Mouse (Mus musculus): Measurements from ENCODE around the gene Ltc4s. TPM values are rescaled to one million over a fixed set of nuclear protein-coding genes. Genes with fewer than 3 reads are reported as not detected.
A peak's percentile ranks its signal among the peaks of the same experiment; 100 is the strongest.

Ltc4s gene
- total and polyA plus RNA-seq, 3 experiments = 0.47 to 2.0 (median 1.4) TPM

DNA sequence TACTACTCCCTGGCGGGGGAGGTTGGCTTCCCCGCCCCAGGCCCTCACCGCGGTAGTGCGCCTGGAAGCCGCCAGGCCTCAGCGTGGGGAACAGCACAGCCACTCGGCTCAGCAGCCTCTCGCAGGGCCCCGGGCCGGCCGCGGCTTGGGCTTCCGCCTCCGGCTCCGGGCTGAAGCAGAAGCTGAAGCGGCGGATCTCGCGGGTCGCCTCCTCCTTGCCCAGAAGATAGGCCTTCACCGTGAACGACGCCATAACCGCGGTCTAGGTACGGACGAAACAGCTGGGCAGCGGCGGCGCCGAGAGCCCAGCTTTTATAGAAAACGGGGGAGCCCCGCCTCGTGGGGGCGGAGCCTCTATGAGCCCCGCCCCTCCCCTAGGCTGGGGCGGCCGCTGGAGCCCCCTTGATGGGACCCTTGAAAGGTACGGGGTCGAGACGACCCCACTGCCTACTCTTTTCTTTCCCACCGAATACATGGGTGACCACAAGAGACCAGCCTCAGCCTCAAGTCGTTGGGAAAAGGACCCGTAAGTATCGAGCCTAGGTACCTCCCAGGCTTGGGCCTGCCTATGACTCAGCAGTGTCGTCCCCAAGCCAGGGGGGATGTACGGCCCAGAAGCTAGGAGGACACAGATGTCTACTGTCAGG is 27.8 kb downstream of the Ltc4s start, which contains the start of the genes Sqstm1 and Mgat4b (continued):
- TF ChIP-seq MAZ (IDR thresholded peaks at IDR 0.05; ENCODE audit: low read depth, low read length) = peak; percentile 63; the same call in 1 of the 2 replicates

DNA sequence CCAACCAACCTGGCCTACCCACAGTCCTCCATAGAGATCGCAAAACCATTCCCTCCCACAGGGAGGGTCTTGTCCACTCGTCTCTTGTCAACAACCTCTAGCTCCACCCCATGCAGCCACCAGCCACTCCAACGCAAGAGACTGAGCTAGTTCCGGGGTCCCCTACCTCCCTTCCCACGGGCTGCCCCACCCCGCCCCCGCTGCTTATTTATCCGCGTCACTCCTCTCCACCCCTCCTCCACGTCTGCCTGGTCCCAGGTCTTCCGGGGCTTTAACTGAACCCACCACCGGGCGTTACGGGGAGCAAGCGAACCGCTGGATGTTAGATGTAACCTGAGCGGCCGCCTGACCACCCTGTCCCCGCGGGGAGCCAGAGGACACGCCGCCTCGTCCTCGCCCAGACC is 28.3 kb downstream of the Ltc4s start:
- no peaks in the 10 kb centered on the region for H3K9me3 ChIP-seq (replicated peaks; ENCODE audit: low read length)
- dilution Hi-C loops (cut with MboI; ENCODE audit: extremely low pct_ligation_motif_present, extremely low pct_unique_long_range_greater_than_20kb, low sequenced_read_pairs) = no loop called here
- H3K4me3 ChIP-seq (replicated peaks in 1 of 3; ENCODE audit: low read depth in 2 of 3, low read length in 2 of 3, poor library complexity in 1 of 3) = peak overlapping the region; percentile 74 to 97 (median 89)
- H3K4me2 ChIP-seq (ENCODE audit: insufficient read depth, low read depth, poor library complexity, severe bottlenecking) = no peak overlapping the region
- DNase-seq (ENCODE audit: extremely low read depth) = peak; percentile 97
- in situ Hi-C loops (cut with MboI; ENCODE audit: low pct_ligation_motif_present, low pct_unique_long_range_greater_than_20kb, low sequenced_read_pairs) = loop anchor here (5.0 kb wide), 1 partner anchor 33 kb away; no protein-coding TSS in a partner anchor
- H3K4me1 ChIP-seq (ENCODE audit: control insufficient read depth in 1 of 2, insufficient read depth in 2 of 2) = peaks cover 24 to 71% of the 10 kb centered on the region in 2 experiments
- H3K27ac ChIP-seq (ENCODE audit: insufficient read depth, low read depth) = peak overlapping the region; percentile 93
- H3K36me3 ChIP-seq (replicated peaks in 1 of 2; ENCODE audit: control insufficient read depth in 1 of 2, insufficient read depth in 1 of 2, low read length in 1 of 2) = peaks cover 37 to 40% of the 10 kb centered on the region in 2 experiments
- H3K79me2 ChIP-seq (replicated peaks; ENCODE audit: control insufficient read depth, extremely low read depth, insufficient read depth, poor library complexity, severe bottlenecking) = peaks cover 52% of the 10 kb centered on the region
- H3K9ac ChIP-seq (ENCODE audit: insufficient read depth, low read depth) = peak overlapping the region; percentile 98
- TF ChIP-seq CHD2 (IDR thresholded peaks at IDR 0.05; ENCODE audit: low read length) = peak; percentile 88
- TF ChIP-seq MAZ (IDR thresholded peaks at IDR 0.05; ENCODE audit: low read depth, low read length) = peak; percentile 80; the same call in 1 of the 2 replicates
- TF ChIP-seq ZNF384 (IDR thresholded peaks at IDR 0.05; ENCODE audit: low read depth, low read length) = no peak
- TF ChIP-seq KAT2A (IDR thresholded peaks at IDR 0.05; ENCODE audit: insufficient replicate concordance, low read length) = no peak
- peak; percentile 54 for TF ChIP-seq POLR2A (IDR thresholded peaks at IDR 0.05; ENCODE audit: low read depth, low read length)
- TF ChIP-seq TCF12 (IDR thresholded peaks at IDR 0.05; ENCODE audit: low read depth, low read length) = peak; percentile 47; the same call in 1 of the 2 replicates
- no peak for TF ChIP-seq CHD1 (IDR thresholded peaks at IDR 0.05; ENCODE audit: low read depth, low read length)
- peak; percentile 63 for TF ChIP-seq ETS1 (conservative IDR thresholded peaks at IDR 0.05; ENCODE audit: low read depth, low read length)
- TF ChIP-seq EP300 (IDR thresholded peaks at IDR 0.05; ENCODE audit: low read length) = no peak
- peak; percentile 42; the same call in 1 of the 2 replicates for TF ChIP-seq BHLHE40 (IDR thresholded peaks at IDR 0.05; ENCODE audit: low read depth, low read length)
- TF ChIP-seq MXI1 (IDR thresholded peaks at IDR 0.05; ENCODE audit: low read depth, low read length) = peak; percentile 72; the same call in 1 of the 2 replicates
- TF ChIP-seq TBP (conservative IDR thresholded peaks at IDR 0.05; ENCODE audit: low read depth, low read length) = peak; percentile 46; the same call in 1 of the 2 replicates
- TF ChIP-seq USF1 (IDR thresholded peaks at IDR 0.05; ENCODE audit: low read depth, low read length) = no peak
- peak; percentile 98 for TF ChIP-seq SIN3A (IDR thresholded peaks at IDR 0.05; ENCODE audit: low read length)
- TF ChIP-seq NRF1 (IDR thresholded peaks at IDR 0.05; ENCODE audit: low read depth, low read length) = no peak
- TF ChIP-seq POLR2AphosphoS2 (IDR thresholded peaks at IDR 0.05; ENCODE audit: low read depth, low read length) = 0 out of 2 replicates have a peak, but pooled peaks have one; percentile 8
- peak; percentile 67 for TF ChIP-seq HCFC1 (IDR thresholded peaks at IDR 0.05; ENCODE audit: low read depth, low read length)
- TF ChIP-seq ELF1 (IDR thresholded peaks at IDR 0.05; ENCODE audit: low read depth, low read length) = peak; percentile 94
- no peaks in the 10 kb centered on the region for H3K27me3 ChIP-seq (replicated peaks)
